Mouse (Mus musculus) mesoderm, embryonic 11.5 days (tissue): ENCODE data around the gene Map2k2.
"Not testable (repeated sequence)": the region's sequence is repeated elsewhere in the genome, so short reads cannot be mapped to it uniquely, and the experiment has no call there.

Source experiments
- DNase-seq: peaks from one replicate; pipeline ENCODE4 v3.0.0-alpha.2; 2012; ENCODE audit warnings: low read depth, low spot score

Map2k2 gene

GRCm38 (mm10) chr10:81175936-81176465 lies 70.3 kb downstream of the Map2k2 start:
- DNase-seq: no peak

GRCm38 (mm10) chr10:81176466-81177271 lies 71.0 kb downstream of the Map2k2 start, which contains the start of gene Eef2:
TSS of gene Eef2 (plus strand) at chr10:81176631.
- DNase-seq: peak; percentile 99

GRCm38 (mm10) chr10:81177491-81177925 lies 71.8 kb downstream of the Map2k2 start:
- no peak for DNase-seq

GRCm38 (mm10) chr10:81177958-81178712 lies 72.4 kb downstream of the Map2k2 start:
- no peak for DNase-seq

DNA sequence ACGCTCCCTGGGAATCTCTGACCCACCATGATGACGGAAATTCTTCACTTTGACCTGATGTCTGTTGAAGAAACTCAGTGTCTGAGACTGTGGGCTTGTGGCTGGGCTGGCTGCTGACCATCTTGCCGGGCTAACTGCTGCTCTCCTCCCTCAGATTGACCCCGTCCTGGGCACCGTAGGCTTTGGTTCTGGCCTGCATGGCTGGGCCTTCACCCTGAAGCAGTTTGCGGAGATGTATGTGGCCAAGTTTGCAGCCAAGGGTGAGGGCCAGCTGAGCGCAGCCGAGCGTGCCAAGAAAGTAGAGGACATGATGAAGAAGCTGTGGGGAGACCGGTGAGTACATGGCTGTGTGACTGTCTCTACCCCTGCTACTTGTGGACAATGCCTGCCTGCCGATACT lies 73.2 kb downstream of the Map2k2 start:
- DNase-seq: no peak

DNA sequence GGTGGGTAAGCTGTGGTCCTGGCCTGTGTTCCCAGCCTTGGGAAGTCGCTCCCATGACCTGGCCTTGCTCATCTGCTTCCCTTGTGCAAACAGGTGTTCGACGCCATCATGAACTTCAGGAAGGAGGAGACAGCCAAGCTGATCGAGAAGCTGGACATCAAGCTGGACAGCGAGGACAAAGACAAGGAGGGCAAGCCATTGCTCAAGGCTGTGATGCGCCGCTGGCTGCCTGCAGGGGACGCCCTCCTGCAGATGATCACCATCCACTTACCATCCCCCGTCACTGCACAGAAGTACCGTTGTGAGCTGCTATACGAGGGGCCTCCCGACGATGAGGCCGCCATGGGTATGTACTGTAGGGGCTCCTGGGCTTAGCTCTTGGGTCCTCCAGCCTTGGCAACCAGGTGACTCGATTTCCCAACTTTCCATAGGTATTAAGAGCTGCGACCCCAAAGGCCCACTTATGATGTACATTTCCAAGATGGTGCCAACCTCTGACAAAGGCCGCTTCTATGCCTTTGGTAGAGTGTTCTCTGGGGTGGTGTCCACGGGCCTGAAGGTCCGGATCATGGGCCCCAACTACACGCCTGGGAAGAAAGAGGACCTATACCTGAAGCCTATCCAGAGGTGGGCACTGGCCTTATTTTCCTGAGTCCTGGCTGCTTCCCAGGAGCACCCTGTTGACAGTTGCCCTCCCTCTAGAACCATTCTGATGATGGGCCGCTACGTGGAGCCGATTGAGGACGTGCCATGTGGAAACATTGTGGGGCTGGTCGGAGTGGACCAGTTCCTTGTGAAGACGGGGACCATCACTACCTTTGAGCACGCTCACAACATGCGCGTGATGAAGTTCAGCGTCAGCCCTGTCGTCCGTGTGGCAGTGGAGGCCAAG lies 74.0 kb downstream of the Map2k2 start:
- DNase-seq: no peak

DNA sequence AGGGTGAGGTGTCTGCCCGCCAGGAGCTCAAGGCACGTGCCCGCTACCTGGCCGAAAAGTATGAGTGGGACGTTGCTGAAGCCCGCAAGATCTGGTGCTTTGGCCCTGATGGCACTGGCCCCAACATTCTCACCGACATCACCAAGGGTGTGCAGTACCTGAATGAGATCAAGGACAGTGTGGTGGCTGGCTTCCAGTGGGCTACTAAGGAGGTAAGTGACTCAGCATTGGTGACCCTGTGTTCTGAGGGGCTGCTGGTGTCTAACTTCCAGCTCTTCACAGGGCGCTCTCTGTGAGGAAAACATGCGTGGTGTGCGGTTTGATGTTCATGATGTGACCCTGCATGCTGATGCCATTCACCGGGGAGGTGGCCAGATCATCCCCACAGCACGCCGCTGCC lies 75.2 kb downstream of the Map2k2 start:
- no peak for DNase-seq

- not testable (repeated sequence) for DNase-seq
Measured at GRCm38 (mm10) chr10:81181860-81182259, 76.1 kb downstream of the Map2k2 start.

DNA sequence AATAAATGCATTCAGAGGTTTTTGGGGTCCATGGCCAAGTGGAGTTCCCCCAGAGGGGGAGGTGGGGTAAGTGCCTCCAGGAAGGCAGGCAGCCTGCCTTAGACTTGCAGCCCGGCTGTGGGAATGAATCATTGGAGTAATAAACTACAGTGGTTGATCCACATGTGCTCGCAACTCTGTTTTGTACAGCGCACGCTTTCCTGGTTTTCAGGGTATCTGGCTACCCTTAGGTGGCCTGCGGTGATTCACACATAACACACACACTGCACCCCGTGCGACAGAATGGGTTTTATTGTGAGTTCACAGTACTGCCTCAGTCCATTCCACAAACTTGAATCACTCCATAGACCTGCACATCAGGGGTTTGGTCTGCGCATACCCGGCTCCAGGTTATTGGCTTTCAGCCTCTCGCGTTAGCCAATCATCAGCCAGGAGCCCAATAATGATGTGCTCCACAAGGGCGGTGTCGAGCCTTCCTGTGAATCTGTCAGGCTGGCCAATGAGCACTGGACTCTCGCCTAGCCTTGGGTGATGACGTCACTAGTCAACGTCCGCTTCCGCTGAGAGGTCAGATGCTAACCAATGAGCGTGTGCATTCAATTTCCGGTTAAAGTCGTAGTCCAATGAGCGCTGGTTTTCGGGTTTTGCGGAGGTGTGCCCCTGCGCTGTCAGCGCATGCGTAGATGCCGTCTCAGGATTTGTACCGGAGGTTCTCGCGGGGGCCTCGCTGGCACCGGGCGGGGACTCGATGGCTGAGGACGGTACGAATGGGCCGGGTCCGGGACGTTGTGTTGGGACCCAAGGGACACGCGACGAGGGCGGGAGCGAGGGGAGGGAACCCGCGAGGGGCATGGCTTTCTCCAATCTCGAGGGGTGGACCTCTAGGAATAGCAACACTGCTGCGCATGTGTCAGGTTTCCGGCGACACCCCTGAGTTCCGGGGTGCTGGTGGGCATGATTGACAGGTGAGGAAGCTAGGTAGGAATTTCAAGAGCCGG lies 76.9 kb downstream of the Map2k2 start, which contains the start of gene Dapk3:
TSS of gene Dapk3 (plus strand) at position 670 of the 998 bp plus-strand sequence.
- DNase-seq: peak; percentile 100
